Mouse (Mus musculus) T-helper 17 cell (primary cell): Measurements from ENCODE around the gene Alyref.

ENCODE experiments used
- in situ Hi-C, 2 experiments: fragments of 300-600 bp; cut with MboI, MseI; formaldehyde crosslinking; loops; 1 replicate in 1 of 2; 2 replicates in 1 of 2; pipeline ENCODE4 v1.15.1; 2025; ENCODE audit warnings: high pct_unique_total_duplicates in 2 of 2

The Alyref gene

GRCm38 (mm10) chr11:120598283-120598989 is at the start of gene Alyref, which contains the start of gene Anapc11:
Gene Alyref (minus strand): TSS chr11:120598365.
Gene Anapc11 (plus strand): TSS chr11:120598421.
- in situ Hi-C loops, result loop anchor here in 1 of 2 experiments (10.0 kb wide), 1 partner anchor 356 kb away; no protein-coding TSS in a partner anchor

- in situ Hi-C loops, result no loop called here
Observed at GRCm38 (mm10) chr11:120647047-120647830, 49.1 kb upstream of the Alyref start.

GRCm38 (mm10) chr11:120643601-120643987 is 45.4 kb upstream of the Alyref start, which contains the start of gene Pycr1:
Gene Pycr1 (minus strand): TSS chr11:120643769.
- in situ Hi-C loops, result no loop called here

GRCm38 (mm10) chr11:120642939-120643600 is 44.9 kb upstream of the Alyref start:
- in situ Hi-C loops, result no loop called here

- in situ Hi-C loops, result no loop called here
Observed at GRCm38 (mm10) chr11:120641869-120642268, 43.7 kb upstream of the Alyref start.

- in situ Hi-C loops, result no loop called here
Observed at GRCm38 (mm10) chr11:120641255-120641654, 43.1 kb upstream of the Alyref start.

GRCm38 (mm10) chr11:120634810-120635209 is 36.6 kb upstream of the Alyref start:
- in situ Hi-C loops, result no loop called here

GRCm38 (mm10) chr11:120633520-120634343 is 35.6 kb upstream of the Alyref start, which contains the start of gene Mafg:
Gene Mafg (minus strand): TSS chr11:120633600.
- in situ Hi-C loops, result no loop called here

- in situ Hi-C loops, result no loop called here
Observed at GRCm38 (mm10) chr11:120632559-120633519, 34.7 kb upstream of the Alyref start.

GRCm38 (mm10) chr11:120631726-120632448 is 33.7 kb upstream of the Alyref start:
- in situ Hi-C loops, result no loop called here

- in situ Hi-C loops, result no loop called here
Observed at GRCm38 (mm10) chr11:120630881-120631725, 32.9 kb upstream of the Alyref start.

- in situ Hi-C loops, result no loop called here
Observed at GRCm38 (mm10) chr11:120630401-120630871, 32.3 kb upstream of the Alyref start.

- in situ Hi-C loops, result loop anchor here in 1 of 2 experiments (5.0 kb wide), 1 partner anchor 82 kb away; the partner anchor contains the start of genes Cenpx and Lrrc45
Observed at GRCm38 (mm10) chr11:120629911-120630310, 31.7 kb upstream of the Alyref start.

- in situ Hi-C loops, result loop anchor here in 1 of 2 experiments (5.0 kb wide), 1 partner anchor 83 kb away; the partner anchor contains the start of genes Cenpx and Lrrc45
Observed at GRCm38 (mm10) chr11:120629341-120629730, 31.2 kb upstream of the Alyref start.

- in situ Hi-C loops, result loop anchor here in 1 of 2 experiments (5.0 kb wide), 1 partner anchor 84 kb away; the partner anchor contains the start of genes Cenpx and Lrrc45
Observed at GRCm38 (mm10) chr11:120628601-120629340, 30.6 kb upstream of the Alyref start.

GRCm38 (mm10) chr11:120627468-120628300 is 29.5 kb upstream of the Alyref start:
- in situ Hi-C loops, result loop anchor here in 1 of 2 experiments (5.0 kb wide), 1 partner anchor 85 kb away; the partner anchor contains the start of genes Cenpx and Lrrc45
